Mouse (Mus musculus) hindbrain, embryonic 12.5 days (tissue): ENCODE measurements around the gene Rrm2. TPM values are rescaled to one million over a fixed set of nuclear protein-coding genes. Genes with fewer than 3 reads are reported as not detected.
A peak's percentile ranks its signal among the peaks of the same experiment; 100 is the strongest.

Source experiments
- ATAC-seq: fragments of 200-750 bp; cut with Nextera tagmentation; 2 replicates; pipeline ENCODE4 v1.8.0; 2017; ENCODE audit warnings: moderate TSS enrichment; ENCODE audit not compliant: low FRiP score
- H3K27ac ChIP-seq: fragments of 300-500 bp; sonication (generic); 2 replicates; pipeline ENCODE4 v1.5.1; 2016; ENCODE audit warnings: mild to moderate bottlenecking
- H3K27me3 ChIP-seq: fragments of 300-500 bp; sonication (generic); 2 replicates; pipeline ENCODE4 v1.6.1; 2016; ENCODE audit warnings: mild to moderate bottlenecking
- H3K36me3 ChIP-seq: fragments of 300-500 bp; sonication (generic); 2 replicates; pipeline ENCODE4 v1.6.1; 2016; ENCODE audit warnings: mild to moderate bottlenecking
- H3K4me1 ChIP-seq: fragments of 300-500 bp; sonication (generic); 2 replicates; pipeline ENCODE4 v1.6.1; 2016
- H3K4me2 ChIP-seq: fragments of 300-500 bp; sonication (generic); replicated peaks from 2 replicates; pipeline ENCODE4 v1.6.1; 2016; ENCODE audit warnings: mild to moderate bottlenecking
- H3K4me3 ChIP-seq: fragments of 300-500 bp; sonication (generic); 2 replicates; pipeline ENCODE4 v1.5.1; 2016; ENCODE audit warnings: mild to moderate bottlenecking
- H3K9ac ChIP-seq: fragments of 300-500 bp; sonication (generic); 2 replicates; pipeline ENCODE4 v1.6.1; 2016; ENCODE audit warnings: mild to moderate bottlenecking, moderate library complexity
- H3K9me3 ChIP-seq: fragments of 300-500 bp; sonication (generic); replicated peaks from 2 replicates; pipeline ENCODE4 v1.6.1; 2016; ENCODE audit warnings: mild to moderate bottlenecking
- WGBS: fragments of 180-500 bp; shearing (Covaris S2); methylation state at CpG from one replicate; pipeline ENCODE4 v1.1.7; 2016; 5-methylcytosine and 5-hydroxymethylcytosine counted together
- polyA plus RNA-seq: library from polyadenylated mRNA; unstranded; fragments of >200 nt; fragmentation: Nextera tagmentation; extraction: Ambion mirVana; gene quantifications from 2 replicates; pipeline ENCODE4 v1.2.1, GENCODE M21; 2016

Gene Rrm2
- polyA plus RNA-seq, result 203 and 212 TPM in 2 replicates

DNA sequence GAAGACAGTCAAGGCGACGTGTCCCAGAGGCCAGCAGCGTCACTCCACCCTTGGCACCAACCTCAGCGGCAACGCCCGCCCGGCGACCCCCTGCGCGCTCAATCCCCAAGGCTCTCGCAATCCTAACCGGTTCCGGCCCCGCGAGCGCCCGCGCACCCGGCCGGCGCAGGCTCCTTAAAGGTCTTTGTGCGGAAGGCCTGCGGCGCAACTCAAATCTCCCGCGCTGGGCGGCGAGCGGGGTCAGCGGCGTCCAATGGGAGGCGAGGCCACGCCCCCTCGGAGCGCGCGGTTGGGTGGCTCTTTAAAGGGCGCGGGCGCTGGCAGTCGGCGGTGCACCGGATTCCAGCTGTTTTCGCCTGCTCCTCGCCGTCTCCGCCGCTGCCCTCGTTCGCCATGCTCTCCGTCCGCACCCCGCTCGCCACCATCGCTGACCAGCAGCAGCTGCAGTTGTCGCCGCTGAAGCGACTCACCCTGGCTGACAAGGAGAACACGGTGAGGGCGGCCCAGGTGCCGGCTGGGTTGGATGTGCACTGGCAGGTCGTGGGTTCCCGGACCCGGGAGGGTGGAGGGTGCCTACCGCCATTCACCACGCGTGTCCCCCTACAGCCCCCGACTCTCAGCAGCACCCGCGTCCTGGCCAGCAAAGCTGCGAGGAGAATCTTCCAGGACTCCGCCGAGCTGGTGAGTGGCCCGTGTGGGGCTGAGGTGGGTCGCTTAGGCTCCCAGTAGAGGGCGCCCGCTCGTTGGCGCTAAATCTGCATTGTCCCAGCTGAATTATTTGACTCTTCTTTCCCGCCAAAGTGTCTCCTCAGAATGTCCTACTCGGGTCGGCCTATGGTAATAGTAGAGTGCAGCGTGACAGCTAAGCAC is at the start of gene Rrm2:
Gene Rrm2, plus strand, starts transcription at position 288 of the 870 bp plus-strand sequence.
- 0 out of 2 replicates have a peak, but pooled peaks cover 4% of the 10 kb centered on the region for H3K27me3 ChIP-seq
- peak within 1 kb of the TSS; percentile 77 for H3K27ac ChIP-seq
- ATAC-seq, result peak; percentile 93
- H3K4me1 ChIP-seq, result peaks cover 25% of the 10 kb centered on the region
- peak within 1 kb of the TSS; percentile 79 for H3K9ac ChIP-seq
- no peaks in the 10 kb centered on the region for H3K9me3 ChIP-seq
- peak within 1 kb of the TSS; percentile 87 for H3K4me3 ChIP-seq
- under 1% methylated on average over 83 of the region's 83 CpGs for WGBS
- H3K4me2 ChIP-seq, result peak within 1 kb of the TSS; percentile 81
- H3K36me3 ChIP-seq, result 0 out of 2 replicates have a peak, but pooled peaks cover 8% of the 10 kb centered on the region

DNA sequence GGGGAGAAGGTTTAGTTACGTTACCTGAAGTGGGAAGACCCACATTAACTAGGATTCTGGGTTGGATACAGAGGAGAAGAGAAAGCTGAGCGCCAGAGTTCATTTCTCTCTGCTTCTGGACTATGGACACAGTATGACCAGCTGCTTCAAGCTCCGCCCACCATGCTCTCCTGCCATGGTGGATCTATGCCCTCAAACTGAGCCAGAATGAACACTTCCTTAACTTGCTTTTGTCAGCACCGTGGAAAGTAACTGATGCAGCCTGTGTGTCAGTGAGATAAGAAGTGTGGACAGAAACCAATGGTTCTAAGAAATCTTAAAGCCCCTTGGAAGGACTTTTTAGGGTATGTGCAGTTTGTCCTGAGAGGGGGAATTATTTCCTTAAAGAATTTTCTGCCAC is 49.0 kb upstream of the Rrm2 start:
- H3K27me3 ChIP-seq, result no peaks in the 10 kb centered on the region
- no peak overlapping the region for H3K27ac ChIP-seq
- H3K9ac ChIP-seq, result no peak overlapping the region
- peaks cover 22% of the 10 kb centered on the region for H3K4me1 ChIP-seq
- no peak overlapping the region for H3K4me3 ChIP-seq
- ATAC-seq, result no peak
- no peak overlapping the region for H3K4me2 ChIP-seq
- H3K9me3 ChIP-seq, result no peaks in the 10 kb centered on the region
- peaks cover 44% of the 10 kb centered on the region for H3K36me3 ChIP-seq
- 94% methylated on average over 4 of the region's 4 CpGs for WGBS

GRCm38 (mm10) chr12:24659923-24660322 is 48.1 kb upstream of the Rrm2 start:
- H3K4me3 ChIP-seq, result no peak overlapping the region
- H3K27ac ChIP-seq, result no peak overlapping the region
- no peak overlapping the region for H3K9ac ChIP-seq
- ATAC-seq, result no peak
- peaks cover 35% of the 10 kb centered on the region for H3K36me3 ChIP-seq
- H3K9me3 ChIP-seq, result no peaks in the 10 kb centered on the region
- H3K4me2 ChIP-seq, result no peak overlapping the region
- no peaks in the 10 kb centered on the region for H3K27me3 ChIP-seq
- WGBS, result 93% methylated on average over 9 of the region's 9 CpGs
- H3K4me1 ChIP-seq, result peaks cover 17% of the 10 kb centered on the region

GRCm38 (mm10) chr12:24661100-24661499 is 46.9 kb upstream of the Rrm2 start:
- H3K36me3 ChIP-seq, result peaks cover 23% of the 10 kb centered on the region
- 92% methylated on average over 4 of the region's 4 CpGs for WGBS

DNA sequence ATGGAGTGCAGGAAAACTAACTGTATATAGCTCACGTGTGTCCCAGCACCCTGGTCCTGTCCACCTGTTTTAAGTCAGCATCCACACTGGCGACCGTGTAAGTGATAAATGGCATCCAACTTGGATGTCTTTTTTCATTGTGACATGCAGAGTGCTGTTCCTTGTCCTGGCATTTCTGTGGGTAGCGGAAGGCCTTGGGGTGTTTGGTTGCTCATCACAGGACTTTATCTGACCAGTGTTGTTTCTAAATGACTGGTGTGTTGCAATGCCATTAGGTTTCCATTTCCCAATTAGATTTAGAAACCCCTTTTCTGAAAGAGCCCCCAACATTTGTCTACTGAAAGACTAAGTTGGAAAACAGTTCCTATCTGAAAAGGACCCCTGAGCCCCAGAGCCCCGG is 45.9 kb upstream of the Rrm2 start:
- H3K36me3 ChIP-seq, result peaks cover 20% of the 10 kb centered on the region
- 87% methylated on average over 5 of the region's 5 CpGs for WGBS
- no peak for ATAC-seq

More at GRCm38 (mm10) chr12:24661100-24661499, 46.9 kb upstream of the Rrm2 start:
- no peak overlapping the region for H3K4me3 ChIP-seq
- H3K9me3 ChIP-seq, result no peaks in the 10 kb centered on the region
- no peak for ATAC-seq
- no peaks in the 10 kb centered on the region for H3K27me3 ChIP-seq
- no peak overlapping the region for H3K9ac ChIP-seq
- no peak overlapping the region for H3K27ac ChIP-seq
- peaks cover 14% of the 10 kb centered on the region for H3K4me1 ChIP-seq
- H3K4me2 ChIP-seq, result no peak overlapping the region

GRCm38 (mm10) chr12:24680096-24680491 is 27.9 kb upstream of the Rrm2 start:
- WGBS, result 16% methylated on average over 9 of the region's 9 CpGs
- H3K36me3 ChIP-seq, result no peaks in the 10 kb centered on the region
- ATAC-seq, result no peak
- H3K4me1 ChIP-seq, result peaks cover 11% of the 10 kb centered on the region
- H3K27ac ChIP-seq, result no peak overlapping the region
- H3K9me3 ChIP-seq, result no peaks in the 10 kb centered on the region
- H3K4me2 ChIP-seq, result peak overlapping the region; percentile 95
- H3K9ac ChIP-seq, result peak overlapping the region; percentile 71; the same call in 1 of the 2 replicates
- peak overlapping the region; percentile 56 for H3K4me3 ChIP-seq
- H3K27me3 ChIP-seq, result peaks cover 42% of the 10 kb centered on the region

More for the DNA sequence above, 45.9 kb upstream of the Rrm2 start:
- Histone ChIP-seq H3K27me3 (no peaks in the 10 kb centered on the region), H3K4me2 (no peak overlapping the region), H3K4me3 (no peak overlapping the region), H3K9ac (no peak overlapping the region), H3K27ac (no peak overlapping the region), H3K9me3 (no peaks in the 10 kb centered on the region), H3K4me1 (peaks cover 5% of the 10 kb centered on the region; the same call in 1 of the 2 replicates)

- Histone ChIP-seq H3K27me3 (peaks cover 42% of the 10 kb centered on the region), H3K27ac (no peak overlapping the region), H3K4me2 (peak overlapping the region; percentile 95), H3K4me3 (peak overlapping the region; percentile 56), H3K9ac (peak overlapping the region; percentile 71), H3K36me3 (no peaks in the 10 kb centered on the region), H3K9me3 (no peaks in the 10 kb centered on the region), H3K4me1 (peaks cover 11% of the 10 kb centered on the region)
- 1% methylated on average over 48 of the region's 61 CpGs for WGBS
- peak; percentile 74 for ATAC-seq
Observed at GRCm38 (mm10) chr12:24680492-24681285, 27.4 kb upstream of the Rrm2 start.

DNA sequence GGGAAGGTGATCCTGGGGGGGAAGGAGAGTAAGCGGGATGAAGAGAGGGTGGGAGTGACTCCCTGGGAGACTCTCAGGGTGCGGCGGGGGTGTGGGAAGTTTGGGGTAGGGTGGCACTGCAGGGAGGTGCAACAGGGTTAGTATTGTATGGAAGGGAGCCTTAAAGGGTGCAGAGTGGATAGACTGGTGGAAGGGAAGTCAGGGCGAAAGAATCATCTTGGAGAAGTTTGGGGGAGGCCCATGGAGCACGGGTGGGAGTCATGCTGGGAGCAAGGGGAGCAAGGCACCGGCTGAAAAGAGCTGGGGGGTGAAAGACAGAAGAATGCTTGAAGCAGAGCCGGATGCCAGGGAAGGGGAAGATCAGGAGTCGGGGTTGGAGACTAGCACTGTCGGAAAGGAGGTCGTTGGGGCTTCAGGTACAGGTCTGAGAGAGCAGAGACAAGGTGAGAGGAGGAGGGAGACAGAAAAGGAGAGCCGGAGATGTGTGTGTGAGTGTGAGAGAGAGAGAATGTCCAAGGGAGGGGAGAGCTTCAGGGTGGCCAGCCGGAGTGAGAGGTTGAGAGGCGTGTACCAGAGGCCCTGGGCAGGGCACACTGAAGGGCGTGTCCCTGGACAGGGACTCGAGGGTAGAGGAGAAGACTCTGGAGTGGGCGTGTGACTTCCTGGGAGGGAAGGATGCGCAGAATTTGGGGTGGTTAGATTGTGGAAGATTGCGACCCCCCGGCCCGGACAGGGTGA is 26.6 kb upstream of the Rrm2 start, which contains the start of gene Cys1:
Gene Cys1, minus strand, starts transcription at position 528 of the 738 bp plus-strand sequence.
- peak within 1 kb of the TSS; percentile 71 for H3K9ac ChIP-seq
- peaks cover 42% of the 10 kb centered on the region for H3K27me3 ChIP-seq
- peak within 1 kb of the TSS; percentile 95 for H3K4me2 ChIP-seq
- H3K9me3 ChIP-seq, result no peaks in the 10 kb centered on the region
- WGBS, result 1% methylated on average over 20 of the region's 20 CpGs
- H3K36me3 ChIP-seq, result no peaks in the 10 kb centered on the region
- H3K27ac ChIP-seq, result no peak within 1 kb of the TSS
- peak; percentile 47 for ATAC-seq
- peak within 1 kb of the TSS; percentile 56 for H3K4me3 ChIP-seq
- peaks cover 11% of the 10 kb centered on the region for H3K4me1 ChIP-seq

GRCm38 (mm10) chr12:24682563-24682962 is 25.5 kb upstream of the Rrm2 start:
- Histone ChIP-seq H3K4me3 (no peak overlapping the region), H3K4me1 (peaks cover 11% of the 10 kb centered on the region), H3K4me2 (no peak overlapping the region), H3K9me3 (no peaks in the 10 kb centered on the region), H3K9ac (no peak overlapping the region), H3K27ac (no peak overlapping the region), H3K36me3 (no peaks in the 10 kb centered on the region), H3K27me3 (peaks cover 42% of the 10 kb centered on the region)
- no peak for ATAC-seq
- WGBS, result 54% methylated on average over 8 of the region's 8 CpGs

GRCm38 (mm10) chr12:24683461-24683860 is 24.6 kb upstream of the Rrm2 start:
- Histone ChIP-seq H3K36me3 (no peaks in the 10 kb centered on the region), H3K27ac (no peak overlapping the region), H3K4me1 (peaks cover 11% of the 10 kb centered on the region), H3K27me3 (peaks cover 42% of the 10 kb centered on the region), H3K9ac (no peak overlapping the region), H3K4me2 (no peak overlapping the region), H3K4me3 (no peak overlapping the region), H3K9me3 (no peaks in the 10 kb centered on the region)
- ATAC-seq, result no peak
- WGBS, result 69% methylated on average over 7 of the region's 7 CpGs

DNA sequence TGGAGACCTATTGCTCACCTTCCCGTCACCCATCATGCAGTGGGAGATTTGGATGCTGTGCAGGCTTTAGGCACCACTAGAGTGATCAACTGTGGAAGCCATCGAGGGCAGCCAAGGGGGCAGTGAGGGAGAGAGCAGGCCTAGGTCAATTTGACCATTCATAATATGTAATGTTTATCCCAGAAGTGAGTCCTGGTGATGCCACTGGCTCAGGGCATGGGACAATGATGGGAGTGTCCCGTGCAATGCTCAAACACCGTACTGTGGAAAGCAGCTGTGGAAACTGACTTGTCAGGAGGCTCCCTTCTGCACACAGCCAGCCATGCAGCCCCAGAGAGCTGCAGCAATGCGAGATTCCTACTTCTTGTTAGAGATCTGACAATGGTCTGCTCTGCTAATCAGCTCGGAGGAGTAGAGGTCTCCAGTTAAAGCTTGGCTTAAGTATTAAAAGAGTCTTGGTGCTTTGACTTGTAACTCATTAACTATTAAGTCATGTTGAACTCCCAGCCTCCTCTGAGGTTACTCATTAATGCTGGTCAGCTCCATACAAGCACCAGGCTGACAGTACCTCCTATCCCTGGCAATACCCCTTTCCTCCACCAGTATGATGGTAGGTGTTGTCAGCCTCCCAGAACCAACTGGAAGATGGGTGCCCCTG is 21.9 kb upstream of the Rrm2 start:
- no peaks in the 10 kb centered on the region for H3K36me3 ChIP-seq
- H3K9me3 ChIP-seq, result no peaks in the 10 kb centered on the region
- H3K9ac ChIP-seq, result no peak overlapping the region
- peaks cover 24% of the 10 kb centered on the region for H3K27me3 ChIP-seq
- no peak overlapping the region for H3K27ac ChIP-seq
- no peak overlapping the region for H3K4me3 ChIP-seq
- H3K4me2 ChIP-seq, result no peak overlapping the region
- H3K4me1 ChIP-seq, result peaks cover 6% of the 10 kb centered on the region
- ATAC-seq, result no peak
- 52% methylated on average over 6 of the region's 6 CpGs for WGBS
